Mouse (Mus musculus): ENCODE measurements at regions not wholly inside any gene's neighbourhood (a gene's known extent, or its start where the extent isn't known, plus 50 kb on each side); places are given as distances from the start of the nearest gene placed in this dataset.

GRCm38 (mm10) chr3:103500366-103500765 lies 74.7 kb upstream of the Syt6 start:
- Histone ChIP-seq H3K9ac (ENCODE audit: low read depth, low read length) (no peak overlapping the region), H3K4me1 (ENCODE audit: control insufficient read depth, insufficient read depth, low read length) (no peaks in the 10 kb centered on the region), H3K27me3 (ENCODE audit: control insufficient read depth, insufficient read depth, low read length) (no peaks in the 10 kb centered on the region), H3K4me3 (ENCODE audit: insufficient read depth, low read depth, low read length) (no peak overlapping the region), H3K27ac (replicated peaks; ENCODE audit: insufficient read depth, low read depth, low read length) (no peak overlapping the region), H3K79me2 (ENCODE audit: control insufficient read depth, insufficient read depth, low read length) (no peaks in the 10 kb centered on the region), H3K36me3 (ENCODE audit: control insufficient read depth, insufficient read depth, low read length) (no peaks in the 10 kb centered on the region)
- TF ChIP-seq CTCF (IDR thresholded peaks at IDR 0.05; ENCODE audit: low read depth, low read length) (no peak), POLR2A (IDR thresholded peaks at IDR 0.05; ENCODE audit: extremely low read depth, insufficient read depth, low read length) (no peak)
- WGBS: 82% methylated on average over 4 of the region's 4 CpGs
- DNase-seq (ENCODE audit: extremely low read depth, low read depth, low spot score): no peak

GRCm38 (mm10) chr3:103504160-103504559 lies 70.9 kb upstream of the Syt6 start:
- 87% methylated on average over 3 of the region's 3 CpGs for WGBS
- no peak overlapping the region for H3K4me3 ChIP-seq (ENCODE audit: insufficient read depth, low read depth, low read length)
- DNase-seq (ENCODE audit: extremely low read depth, low read depth, low spot score): no peak
- H3K27me3 ChIP-seq (ENCODE audit: control insufficient read depth, insufficient read depth, low read length): no peaks in the 10 kb centered on the region
- H3K79me2 ChIP-seq (ENCODE audit: control insufficient read depth, insufficient read depth, low read length): no peaks in the 10 kb centered on the region
- H3K36me3 ChIP-seq (ENCODE audit: control insufficient read depth, insufficient read depth, low read length): no peaks in the 10 kb centered on the region
- no peak overlapping the region for H3K9ac ChIP-seq (ENCODE audit: low read depth, low read length)
- no peak for TF ChIP-seq POLR2A (IDR thresholded peaks at IDR 0.05; ENCODE audit: extremely low read depth, insufficient read depth, low read length)
- TF ChIP-seq CTCF (IDR thresholded peaks at IDR 0.05; ENCODE audit: low read depth, low read length): no peak
- no peak overlapping the region for H3K27ac ChIP-seq (replicated peaks; ENCODE audit: insufficient read depth, low read depth, low read length)
- H3K4me1 ChIP-seq (ENCODE audit: control insufficient read depth, insufficient read depth, low read length): no peaks in the 10 kb centered on the region

- no peak overlapping the region for H3K27ac ChIP-seq (replicated peaks; ENCODE audit: insufficient read depth, low read depth, low read length)
- H3K9ac ChIP-seq (ENCODE audit: low read depth, low read length): no peak overlapping the region
- TF ChIP-seq POLR2A (IDR thresholded peaks at IDR 0.05; ENCODE audit: extremely low read depth, insufficient read depth, low read length) (no peak), CTCF (IDR thresholded peaks at IDR 0.05; ENCODE audit: low read depth, low read length) (no peak)
- H3K79me2 ChIP-seq (ENCODE audit: control insufficient read depth, insufficient read depth, low read length): no peaks in the 10 kb centered on the region
- H3K36me3 ChIP-seq (ENCODE audit: control insufficient read depth, insufficient read depth, low read length): no peaks in the 10 kb centered on the region
- DNase-seq (ENCODE audit: extremely low read depth, low read depth, low spot score): no peak
- H3K4me1 ChIP-seq (ENCODE audit: control insufficient read depth, insufficient read depth, low read length): no peaks in the 10 kb centered on the region
- WGBS: 53% methylated on average over 6 of the region's 6 CpGs
- H3K4me3 ChIP-seq (ENCODE audit: insufficient read depth, low read depth, low read length): no peak overlapping the region
- no peaks in the 10 kb centered on the region for H3K27me3 ChIP-seq (ENCODE audit: control insufficient read depth, insufficient read depth, low read length)
These were observed 61.6 kb upstream of the Syt6 start for GRCm38 (mm10) chr3:103513411-103513810.

GRCm38 (mm10) chr3:103514061-103514460 lies 61.0 kb upstream of the Syt6 start:
- no peak for TF ChIP-seq CTCF (IDR thresholded peaks at IDR 0.05; ENCODE audit: low read depth, low read length)

GRCm38 (mm10) chr3:103515946-103516345 lies 59.1 kb upstream of the Syt6 start:
- H3K36me3 ChIP-seq (ENCODE audit: control insufficient read depth, insufficient read depth, low read length): no peaks in the 10 kb centered on the region
- 56% methylated on average over 5 of the region's 5 CpGs for WGBS
- no peaks in the 10 kb centered on the region for H3K4me1 ChIP-seq (ENCODE audit: control insufficient read depth, insufficient read depth, low read length)
- no peak overlapping the region for H3K4me3 ChIP-seq (ENCODE audit: insufficient read depth, low read depth, low read length)
- no peak for DNase-seq (ENCODE audit: extremely low read depth, low read depth, low spot score)
- TF ChIP-seq CTCF (IDR thresholded peaks at IDR 0.05; ENCODE audit: low read depth, low read length) (no peak), POLR2A (IDR thresholded peaks at IDR 0.05; ENCODE audit: extremely low read depth, insufficient read depth, low read length) (no peak)
- no peak overlapping the region for H3K27ac ChIP-seq (replicated peaks; ENCODE audit: insufficient read depth, low read depth, low read length)
- no peaks in the 10 kb centered on the region for H3K79me2 ChIP-seq (ENCODE audit: control insufficient read depth, insufficient read depth, low read length)
- no peak overlapping the region for H3K9ac ChIP-seq (ENCODE audit: low read depth, low read length)
- no peaks in the 10 kb centered on the region for H3K27me3 ChIP-seq (ENCODE audit: control insufficient read depth, insufficient read depth, low read length)

More at GRCm38 (mm10) chr3:103514061-103514460, 61.0 kb upstream of the Syt6 start:
- H3K4me3 ChIP-seq (ENCODE audit: insufficient read depth, low read depth, low read length): no peak overlapping the region
- no peak for DNase-seq (ENCODE audit: extremely low read depth, low read depth, low spot score)
- H3K36me3 ChIP-seq (ENCODE audit: control insufficient read depth, insufficient read depth, low read length): no peaks in the 10 kb centered on the region
- H3K27ac ChIP-seq (replicated peaks; ENCODE audit: insufficient read depth, low read depth, low read length): no peak overlapping the region
- H3K9ac ChIP-seq (ENCODE audit: low read depth, low read length): no peak overlapping the region
- H3K27me3 ChIP-seq (ENCODE audit: control insufficient read depth, insufficient read depth, low read length): no peaks in the 10 kb centered on the region
- no peaks in the 10 kb centered on the region for H3K79me2 ChIP-seq (ENCODE audit: control insufficient read depth, insufficient read depth, low read length)
- no peaks in the 10 kb centered on the region for H3K4me1 ChIP-seq (ENCODE audit: control insufficient read depth, insufficient read depth, low read length)
- WGBS: 49% methylated on average over 7 of the region's 7 CpGs

GRCm38 (mm10) chr3:103517376-103518304 lies 57.4 kb upstream of the Syt6 start:
- Histone ChIP-seq H3K27ac (replicated peaks; ENCODE audit: insufficient read depth, low read depth, low read length) (no peak overlapping the region), H3K36me3 (ENCODE audit: control insufficient read depth, insufficient read depth, low read length) (no peaks in the 10 kb centered on the region), H3K79me2 (ENCODE audit: control insufficient read depth, insufficient read depth, low read length) (no peaks in the 10 kb centered on the region), H3K27me3 (ENCODE audit: control insufficient read depth, insufficient read depth, low read length) (no peaks in the 10 kb centered on the region), H3K4me3 (ENCODE audit: insufficient read depth, low read depth, low read length) (no peak overlapping the region), H3K9ac (ENCODE audit: low read depth, low read length) (no peak overlapping the region), H3K4me1 (ENCODE audit: control insufficient read depth, insufficient read depth, low read length) (no peaks in the 10 kb centered on the region)
- TF ChIP-seq POLR2A (IDR thresholded peaks at IDR 0.05; ENCODE audit: extremely low read depth, insufficient read depth, low read length) (no peak), CTCF (IDR thresholded peaks at IDR 0.05; ENCODE audit: low read depth, low read length) (no peak)
- no peak for DNase-seq (ENCODE audit: extremely low read depth, low read depth, low spot score)
- 69% methylated on average over 8 of the region's 8 CpGs for WGBS

All from liver, adult 2 months (tissue).